ENCODE assay signal across 15 mouse cellular contexts in genomic region chr13:31812701-31813100, GRCm38 (mm10). TPM values are rescaled to one million over a fixed set of nuclear protein-coding genes. Genes with fewer than 3 reads are reported as not detected.
DNase-seq lines count a peak whose midpoint lies in the region; ATAC-seq and TF ChIP-seq lines count a peak whose summit lies in the region.
"Had no signal": no experiment of that assay in that cellular context is flagged by ENCODE, and none has a peak within 500 bp of the region (broad histone marks: within the 10 kb centered on the region; RNA-seq: fewer than 3 reads in every experiment).

No protein-coding gene starts in this region.

- no peaks in the 10 kb centered on the region for H3K9me3 ChIP-seq in forebrain, postnatal 0 days (ENCODE audit: low read length)
- no peaks in the 10 kb centered on the region for H3K9me3 ChIP-seq in forebrain, embryonic 15.5 days
- no peaks in the 10 kb centered on the region for H3K9me3 ChIP-seq in kidney, embryonic 15.5 days (replicated peaks)
- no peaks in the 10 kb centered on the region for H3K9me3 ChIP-seq in embryonic facial prominence, embryonic 14.5 days (ENCODE audit: control insufficient read depth, low read length)
- H3K9me3 ChIP-seq in limb, embryonic 13.5 days = no peaks in the 10 kb centered on the region
- H3K9me3 ChIP-seq: embryonic facial prominence, embryonic 15.5 days; midbrain, embryonic 10.5 days had no signal

- no peak overlapping the region for H3K4me3 ChIP-seq in forebrain, postnatal 0 days (ENCODE audit: low read depth, low read length)
- no peak overlapping the region for H3K4me3 ChIP-seq in forebrain, embryonic 15.5 days
- H3K4me3 ChIP-seq in kidney, embryonic 15.5 days (replicated peaks) = peak overlapping the region; percentile 55
- H3K4me3 ChIP-seq in embryonic facial prominence, embryonic 14.5 days (ENCODE audit: low read depth, low read length) = peak overlapping the region; percentile 50
- peak overlapping the region; percentile 57 for H3K4me3 ChIP-seq in limb, embryonic 13.5 days

- no peak overlapping the region for H3K9ac ChIP-seq in forebrain, postnatal 0 days
- H3K9ac ChIP-seq in forebrain, embryonic 15.5 days (replicated peaks) = no peak overlapping the region
- peak overlapping the region; percentile 38 for H3K9ac ChIP-seq in kidney, embryonic 15.5 days
- peak overlapping the region; percentile 81; the same call in 1 of the 2 replicates for H3K9ac ChIP-seq in embryonic facial prominence, embryonic 14.5 days (ENCODE audit: low read depth, low read length)
- H3K9ac ChIP-seq in limb, embryonic 13.5 days = peak overlapping the region; percentile 87
- H3K9ac ChIP-seq: embryonic facial prominence, embryonic 15.5 days had no signal

- no peak for TF ChIP-seq CTCF in forebrain, postnatal 0 days (IDR thresholded peaks at IDR 0.05; ENCODE audit: low read depth)

- 67% methylated on average over 2 of the region's 2 CpGs for WGBS in forebrain, postnatal 0 days
- WGBS in forebrain, embryonic 15.5 days = 51% methylated on average over 2 of the region's 2 CpGs
- WGBS in kidney, embryonic 15.5 days = 35% methylated on average over 2 of the region's 2 CpGs
- 52% methylated on average over 2 of the region's 2 CpGs for WGBS in embryonic facial prominence, embryonic 14.5 days
- 52% methylated on average over 2 of the region's 2 CpGs for WGBS in limb, embryonic 13.5 days

- H3K36me3 ChIP-seq in forebrain, postnatal 0 days (ENCODE audit: insufficient read depth) = no peaks in the 10 kb centered on the region
- no peaks in the 10 kb centered on the region for H3K36me3 ChIP-seq in forebrain, embryonic 15.5 days
- H3K36me3 ChIP-seq in kidney, embryonic 15.5 days = no peaks in the 10 kb centered on the region
- no peaks in the 10 kb centered on the region; the same call in 1 of the 2 replicates for H3K36me3 ChIP-seq in embryonic facial prominence, embryonic 14.5 days (ENCODE audit: control insufficient read depth, insufficient read depth, low read length)
- H3K36me3 ChIP-seq in limb, embryonic 13.5 days = peaks cover 6% of the 10 kb centered on the region; the same call in 1 of the 2 replicates
- H3K36me3 ChIP-seq: embryonic facial prominence, embryonic 15.5 days; midbrain, embryonic 10.5 days had no signal

- H3K27ac ChIP-seq in forebrain, postnatal 0 days (ENCODE audit: low read depth, low read length) = no peak overlapping the region
- H3K27ac ChIP-seq in forebrain, embryonic 15.5 days (replicated peaks) = no peak overlapping the region
- H3K27ac ChIP-seq in kidney, embryonic 15.5 days = no peak overlapping the region
- peak overlapping the region; percentile 63; the same call in 1 of the 2 replicates for H3K27ac ChIP-seq in embryonic facial prominence, embryonic 14.5 days (replicated peaks; ENCODE audit: low read depth, low read length)
- peak overlapping the region; percentile 55; the same call in 1 of the 2 replicates for H3K27ac ChIP-seq in limb, embryonic 13.5 days
- H3K27ac ChIP-seq: embryonic facial prominence, embryonic 15.5 days; stomach, postnatal 0 days had no signal

- 0 out of 2 replicates have a peak overlapping the region, but pooled peaks have one; percentile 9 for H3K4me2 ChIP-seq in forebrain, postnatal 0 days (ENCODE audit: low read depth)
- H3K4me2 ChIP-seq in forebrain, embryonic 15.5 days (replicated peaks) = no peak overlapping the region
- H3K4me2 ChIP-seq in kidney, embryonic 15.5 days = peak overlapping the region; percentile 69
- peak overlapping the region; percentile 66 for H3K4me2 ChIP-seq in embryonic facial prominence, embryonic 14.5 days (ENCODE audit: low read depth, low read length)
- H3K4me2 ChIP-seq in limb, embryonic 13.5 days (replicated peaks) = peak overlapping the region; percentile 69

- H3K27me3 ChIP-seq in forebrain, postnatal 0 days (ENCODE audit: insufficient read depth, low read length) = peaks cover 80% of the 10 kb centered on the region
- peaks cover 79% of the 10 kb centered on the region for H3K27me3 ChIP-seq in forebrain, embryonic 15.5 days
- H3K27me3 ChIP-seq in kidney, embryonic 15.5 days = peaks cover 23% of the 10 kb centered on the region; the same call in 1 of the 2 replicates
- H3K27me3 ChIP-seq in embryonic facial prominence, embryonic 14.5 days (replicated peaks; ENCODE audit: control insufficient read depth, insufficient read depth, low read length) = peaks cover 83% of the 10 kb centered on the region
- peaks cover 81% of the 10 kb centered on the region for H3K27me3 ChIP-seq in limb, embryonic 13.5 days

- no peak for ATAC-seq in forebrain, postnatal 0 days
- ATAC-seq in forebrain, embryonic 15.5 days (replicated peaks) = no peak
- no peak for ATAC-seq in kidney, embryonic 15.5 days (replicated peaks; ENCODE audit: low FRiP score)
- ATAC-seq in embryonic facial prominence, embryonic 14.5 days (ENCODE audit: low read depth) = no peak
- ATAC-seq in limb, embryonic 13.5 days (ENCODE audit: low FRiP score, low read depth) = no peak

- DNase-seq in forebrain, postnatal 0 days = no peak
- DNase-seq in kidney, postnatal 14 days = no peak
- no peak for DNase-seq in embryonic facial prominence, embryonic 14.5 days (ENCODE audit: low spot score)
- no peak for DNase-seq in natural killer cell, adult 2 months (ENCODE audit: low spot score in 2 of 2)
- DNase-seq in right cerebral cortex, postnatal 25 days = no peak
- DNase-seq: cerebellum, adult 9-10 months; lung, adult 2 months had no signal

- H3K4me1 ChIP-seq in forebrain, postnatal 0 days (ENCODE audit: insufficient read depth) = 0 out of 2 replicates have a peak, but pooled peaks cover 4% of the 10 kb centered on the region
- H3K4me1 ChIP-seq in forebrain, embryonic 15.5 days = peaks cover 21% of the 10 kb centered on the region
- H3K4me1 ChIP-seq in kidney, embryonic 15.5 days = peaks cover 63% of the 10 kb centered on the region
- peaks cover 4% of the 10 kb centered on the region for H3K4me1 ChIP-seq in embryonic facial prominence, embryonic 14.5 days (ENCODE audit: control insufficient read depth, insufficient read depth, low read length)
- peaks cover 40% of the 10 kb centered on the region for H3K4me1 ChIP-seq in limb, embryonic 13.5 days

RNA-seq across cellular contexts. Expression of gene Foxc1, which starts 6.3 kb away (rescaled TPM):
- 9.4 and 15.6 TPM in 2 replicates for total RNA-seq in forebrain, postnatal 0 days (2014; rRNA removed)
- polyA plus RNA-seq in forebrain, postnatal 0 days (2015; fragmentation: Nextera tagmentation; extraction: Ambion mirVana) = 1.9 and 2.3 TPM in 2 replicates
- 1.0 and 1.2 TPM in 2 replicates for polyA plus RNA-seq in forebrain, embryonic 15.5 days (2015; fragmentation: Nextera tagmentation; extraction: Ambion mirVana)
- polyA plus RNA-seq in kidney, embryonic 15.5 days (2015; fragmentation: Nextera tagmentation; extraction: Ambion mirVana) = 4.1 and 5.2 TPM in 2 replicates
- 6.7 and 7.3 TPM in 2 replicates for polyA plus RNA-seq in embryonic facial prominence, embryonic 14.5 days (2014; fragmentation: Nextera tagmentation; extraction: Ambion mirVana)
- 5.1 and 6.8 TPM in 2 replicates for polyA plus RNA-seq in limb, embryonic 13.5 days (2015; fragmentation: Nextera tagmentation; extraction: Ambion mirVana)
- total RNA-seq: hematopoietic stem cell, adult 5-6 weeks; MEL had no signal

Comparison
In these comparisons a context has a peak if more than half of its experiments do, and no peak if none do; other contexts are left out.
1. H3K27ac ChIP-seq: peak in embryonic facial prominence, embryonic 14.5 days (single experiment) and limb, embryonic 13.5 days (single experiment); none in forebrain, postnatal 0 days (single experiment), forebrain, embryonic 15.5 days (single experiment) and kidney, embryonic 15.5 days (single experiment).
2. H3K4me3 ChIP-seq: peak in kidney, embryonic 15.5 days (single experiment), embryonic facial prominence, embryonic 14.5 days (single experiment) and limb, embryonic 13.5 days (single experiment); none in forebrain, postnatal 0 days (single experiment) and forebrain, embryonic 15.5 days (single experiment).
3. H3K9ac ChIP-seq: peak in kidney, embryonic 15.5 days (single experiment), embryonic facial prominence, embryonic 14.5 days (single experiment) and limb, embryonic 13.5 days (single experiment); none in forebrain, postnatal 0 days (single experiment) and forebrain, embryonic 15.5 days (single experiment).